Mouse (Mus musculus) hindbrain, embryonic 12.5 days (tissue): ENCODE results near the gene Srp72. TPM values are rescaled to one million over a fixed set of nuclear protein-coding genes. Genes with fewer than 3 reads are reported as not detected.
"Not testable (repeated sequence)": the region's sequence is repeated elsewhere in the genome, so short reads cannot be mapped to it uniquely, and the experiment has no call there.

Source experiments
- ATAC-seq: fragments of 200-750 bp; cut with Nextera tagmentation; 2 replicates; pipeline ENCODE4 v1.8.0; 2017; ENCODE audit warnings: moderate TSS enrichment; ENCODE audit not compliant: low FRiP score
- H3K27ac ChIP-seq: fragments of 300-500 bp; sonication (generic); 2 replicates; pipeline ENCODE4 v1.5.1; 2016; ENCODE audit warnings: mild to moderate bottlenecking
- H3K27me3 ChIP-seq: fragments of 300-500 bp; sonication (generic); 2 replicates; pipeline ENCODE4 v1.6.1; 2016; ENCODE audit warnings: mild to moderate bottlenecking
- H3K36me3 ChIP-seq: fragments of 300-500 bp; sonication (generic); 2 replicates; pipeline ENCODE4 v1.6.1; 2016; ENCODE audit warnings: mild to moderate bottlenecking
- H3K4me1 ChIP-seq: fragments of 300-500 bp; sonication (generic); 2 replicates; pipeline ENCODE4 v1.6.1; 2016
- H3K4me2 ChIP-seq: fragments of 300-500 bp; sonication (generic); replicated peaks from 2 replicates; pipeline ENCODE4 v1.6.1; 2016; ENCODE audit warnings: mild to moderate bottlenecking
- H3K4me3 ChIP-seq: fragments of 300-500 bp; sonication (generic); 2 replicates; pipeline ENCODE4 v1.5.1; 2016; ENCODE audit warnings: mild to moderate bottlenecking
- H3K9ac ChIP-seq: fragments of 300-500 bp; sonication (generic); 2 replicates; pipeline ENCODE4 v1.6.1; 2016; ENCODE audit warnings: mild to moderate bottlenecking, moderate library complexity
- H3K9me3 ChIP-seq: fragments of 300-500 bp; sonication (generic); replicated peaks from 2 replicates; pipeline ENCODE4 v1.6.1; 2016; ENCODE audit warnings: mild to moderate bottlenecking
- WGBS: fragments of 180-500 bp; shearing (Covaris S2); methylation state at CpG from one replicate; pipeline ENCODE4 v1.1.7; 2016; 5-methylcytosine and 5-hydroxymethylcytosine counted together
- polyA plus RNA-seq: library from polyadenylated mRNA; unstranded; fragments of >200 nt; fragmentation: Nextera tagmentation; extraction: Ambion mirVana; gene quantifications from 2 replicates; pipeline ENCODE4 v1.2.1, GENCODE M21; 2016

Gene Srp72
- polyA plus RNA-seq, 1 experiment from 2014 or later: 79.9 TPM

- Histone ChIP-seq H3K4me1 (no peaks in the 10 kb centered on the region), H3K9me3 (no peaks in the 10 kb centered on the region), H3K27me3 (no peaks in the 10 kb centered on the region), H3K36me3 (no peaks in the 10 kb centered on the region), H3K27ac (no peak overlapping the region), H3K4me2 (no peak overlapping the region), H3K4me3 (no peak overlapping the region), H3K9ac (no peak overlapping the region)
- ATAC-seq: no peak
- WGBS: 89% methylated on average over 3 of the region's 3 CpGs
These were observed 53.6 kb downstream of the Srp72 start for GRCm38 (mm10) chr5:77028034-77028433.

- Histone ChIP-seq H3K4me2 (no peak overlapping the region), H3K27me3 (no peaks in the 10 kb centered on the region), H3K36me3 (no peaks in the 10 kb centered on the region), H3K9ac (no peak overlapping the region), H3K27ac (no peak overlapping the region), H3K4me3 (no peak overlapping the region), H3K9me3 (no peaks in the 10 kb centered on the region), H3K4me1 (no peaks in the 10 kb centered on the region)
- no peak for ATAC-seq
- 77% methylated on average over 5 of the region's 5 CpGs for WGBS
These were observed 55.3 kb downstream of the Srp72 start for GRCm38 (mm10) chr5:77029735-77030134.

- not testable (repeated sequence) for H3K27ac ChIP-seq, H3K36me3 ChIP-seq, ATAC-seq, H3K4me2 ChIP-seq, H3K9me3 ChIP-seq, H3K27me3 ChIP-seq, H3K4me3 ChIP-seq, H3K4me1 ChIP-seq, H3K9ac ChIP-seq
These were observed 60.6 kb downstream of the Srp72 start for GRCm38 (mm10) chr5:77035101-77035500.

- no peak overlapping the region for H3K4me2 ChIP-seq
- H3K9me3 ChIP-seq: no peaks in the 10 kb centered on the region
- H3K4me3 ChIP-seq: no peak overlapping the region
- H3K27me3 ChIP-seq: no peaks in the 10 kb centered on the region
- no peak overlapping the region for H3K27ac ChIP-seq
- H3K9ac ChIP-seq: no peak overlapping the region
- ATAC-seq: no peak
- WGBS: 89% methylated on average over 10 of the region's 10 CpGs
- H3K36me3 ChIP-seq: no peaks in the 10 kb centered on the region
- no peaks in the 10 kb centered on the region for H3K4me1 ChIP-seq
These were observed 64.0 kb downstream of the Srp72 start for GRCm38 (mm10) chr5:77038451-77038850.

DNA sequence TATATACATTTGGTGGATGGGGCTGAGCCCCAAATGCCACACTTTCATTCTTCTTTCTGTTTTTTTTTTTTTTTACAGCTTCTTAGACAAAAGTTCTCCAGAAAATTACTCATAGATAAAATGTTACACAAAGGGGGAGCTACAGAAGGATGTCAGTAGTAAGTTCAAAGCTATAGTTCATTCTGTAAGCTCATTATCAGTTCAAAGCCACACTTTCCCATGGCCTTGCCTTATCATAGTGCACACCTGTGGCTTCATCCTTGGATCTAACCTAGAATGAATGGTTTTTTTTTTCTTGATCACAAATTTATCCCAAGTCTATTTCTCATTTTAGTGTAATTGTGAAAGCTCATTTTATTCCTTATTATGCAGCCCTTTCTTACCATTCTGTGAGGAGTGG lies 64.9 kb downstream of the Srp72 start:
- H3K27ac ChIP-seq: no peak overlapping the region
- H3K9me3 ChIP-seq: no peaks in the 10 kb centered on the region
- no peak for ATAC-seq
- no peaks in the 10 kb centered on the region for H3K27me3 ChIP-seq
- H3K9ac ChIP-seq: no peak overlapping the region
- no peak overlapping the region for H3K4me3 ChIP-seq
- H3K36me3 ChIP-seq: no peaks in the 10 kb centered on the region
- H3K4me2 ChIP-seq: no peak overlapping the region
- H3K4me1 ChIP-seq: no peaks in the 10 kb centered on the region

GRCm38 (mm10) chr5:77044362-77044761 lies 69.9 kb downstream of the Srp72 start:
- no peaks in the 10 kb centered on the region for H3K36me3 ChIP-seq
- H3K9ac ChIP-seq: no peak overlapping the region
- H3K4me1 ChIP-seq: no peaks in the 10 kb centered on the region
- no peak overlapping the region for H3K4me3 ChIP-seq
- no peaks in the 10 kb centered on the region for H3K9me3 ChIP-seq
- ATAC-seq: no peak
- H3K27me3 ChIP-seq: no peaks in the 10 kb centered on the region
- no peak overlapping the region for H3K4me2 ChIP-seq
- 74% methylated on average over 5 of the region's 5 CpGs for WGBS
- no peak overlapping the region for H3K27ac ChIP-seq

Other genes with a start within 250 kb of the Srp72 start
- 18.0 and 22.4 TPM in 2 replicates for gene Aasdh, start 69.2 kb upstream of the Srp72 start, polyA plus RNA-seq
- 230 and 240 TPM in 2 replicates for gene Paics, start 23.4 kb upstream of the Srp72 start, polyA plus RNA-seq
- 21.1 and 21.3 TPM in 2 replicates for gene Ppat, start 23.1 kb upstream of the Srp72 start, polyA plus RNA-seq
- 0.59 TPM in 1 of 2 replicates, not detected in the other for gene Arl9, start 29.4 kb downstream of the Srp72 start, polyA plus RNA-seq
- 0.32 and 0.36 TPM in 2 replicates for gene Thegl, start 41.3 kb downstream of the Srp72 start, polyA plus RNA-seq
- gene Hopx, start 140.4 kb downstream of the Srp72 start, polyA plus RNA-seq: 1.6 and 2.8 TPM in 2 replicates
- 1.5 TPM in 2 replicates for gene Spink2, start 236.8 kb downstream of the Srp72 start, polyA plus RNA-seq